Mouse (Mus musculus) cerebellum, postnatal 4 days (tissue): ENCODE data around the gene Snupn.
"Not testable (repeated sequence)": the region's sequence is repeated elsewhere in the genome, so short reads cannot be mapped to it uniquely, and the experiment has no call there.

Experiments used
- DNase-seq, 2 experiments: peaks; one replicate each; pipeline ENCODE4 v3.0.0; 2022; ENCODE audit warnings: low spot score in 2 of 2, mixed read lengths in 1 of 2

Gene Snupn

DNA sequence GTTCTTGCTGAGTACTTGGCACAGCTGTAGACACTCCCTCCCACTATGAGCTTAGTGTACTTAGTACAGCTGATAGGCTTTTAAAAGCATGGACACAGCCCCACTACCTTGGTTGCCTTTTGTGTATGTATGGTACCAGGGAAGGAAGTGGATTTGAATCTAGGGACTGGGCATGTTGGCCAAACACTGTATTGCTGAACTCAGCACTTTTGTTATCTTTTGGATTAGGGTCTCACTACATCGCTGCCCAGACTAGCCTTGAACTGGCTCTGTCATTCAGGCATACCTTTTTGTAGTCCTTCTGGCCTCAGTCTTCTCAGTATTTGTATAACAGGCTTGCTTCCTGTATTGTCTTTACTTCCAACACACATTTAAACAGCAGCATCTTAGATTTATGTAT is 20.1 kb upstream of the Snupn start:
- no peak for DNase-seq

DNA sequence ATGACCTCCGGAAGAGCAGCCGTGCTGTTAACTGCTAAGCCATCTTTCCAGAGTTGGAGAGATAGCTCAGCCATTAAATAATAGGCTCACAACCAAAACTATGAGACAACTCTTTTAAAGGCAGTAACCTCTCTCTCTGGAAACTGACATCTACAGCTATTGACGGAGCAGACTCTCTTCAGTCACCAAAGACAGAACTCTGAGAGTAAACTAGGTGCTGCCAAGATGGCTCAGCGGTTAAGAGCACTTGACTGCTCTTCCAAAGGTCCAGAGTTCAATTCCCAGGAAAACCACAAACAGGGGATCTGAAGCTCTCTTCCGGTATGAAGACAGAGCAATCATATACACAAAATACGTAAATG is 13.8 kb upstream of the Snupn start:
- no peak for DNase-seq

DNA sequence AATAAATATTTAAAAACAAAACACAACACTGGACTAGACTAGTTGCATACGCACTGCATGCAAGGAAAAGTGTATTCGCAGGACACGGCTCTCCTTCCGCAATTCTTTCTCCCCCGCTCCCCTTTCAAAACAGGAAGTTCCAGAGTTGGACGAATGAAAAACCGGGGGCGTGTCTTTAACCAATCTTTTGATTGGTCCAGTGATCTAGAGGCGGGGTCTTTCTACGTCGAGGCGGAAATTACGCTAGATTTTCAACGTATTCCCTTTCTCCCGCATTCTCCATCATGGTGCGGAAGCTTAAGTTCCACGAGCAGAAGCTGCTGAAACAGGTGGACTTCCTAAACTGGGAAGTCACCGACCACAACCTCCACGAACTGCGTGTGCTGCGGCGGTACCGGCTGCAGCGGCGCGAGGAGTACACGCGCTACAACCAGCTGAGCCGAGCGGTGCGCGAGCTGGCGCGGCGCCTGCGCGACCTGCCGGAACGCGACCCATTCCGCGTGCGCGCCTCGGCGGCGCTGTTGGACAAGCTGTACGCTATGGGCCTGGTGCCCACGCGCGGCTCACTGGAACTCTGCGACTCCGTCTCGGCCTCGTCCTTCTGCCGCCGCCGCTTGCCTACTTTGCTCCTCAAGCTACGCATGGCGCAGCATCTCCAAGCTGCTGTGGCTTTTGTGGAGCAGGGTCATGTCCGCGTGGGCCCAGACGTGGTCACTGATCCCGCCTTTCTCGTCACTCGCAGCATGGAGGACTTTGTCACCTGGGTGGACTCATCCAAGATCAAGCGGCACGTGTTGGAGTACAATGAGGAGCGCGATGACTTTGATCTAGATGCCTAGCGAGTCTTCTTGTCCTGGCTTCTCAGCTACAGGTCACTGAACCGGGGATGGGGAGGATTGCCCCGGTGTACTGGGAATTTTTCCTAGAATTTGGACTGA is 13.2 kb upstream of the Snupn start, which contains the start of gene Imp3:
Gene Imp3 (plus strand): TSS at position 253 of the 938 bp plus-strand sequence.
- DNase-seq: peak; percentile 64 to 84

DNA sequence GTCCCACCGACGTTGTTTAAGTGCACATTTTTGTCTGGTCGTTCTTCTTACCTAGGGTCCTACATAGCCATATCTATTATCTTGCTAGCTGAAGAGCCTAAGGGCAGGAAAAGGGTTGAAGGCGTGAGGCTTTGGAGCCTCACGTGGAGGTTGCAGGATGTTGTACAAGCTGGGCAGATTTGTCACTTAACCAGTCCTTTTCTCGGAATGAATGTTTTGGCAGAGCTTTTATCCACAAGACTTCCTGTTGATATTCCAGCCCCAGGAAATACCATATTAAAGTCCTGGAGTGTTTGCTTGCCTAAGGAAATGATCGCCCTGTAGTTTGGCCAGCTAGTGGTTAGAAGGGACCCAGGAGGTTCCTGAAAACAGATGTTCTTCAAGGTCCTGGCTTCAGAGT is 12.3 kb upstream of the Snupn start:
- no peak for DNase-seq

DNA sequence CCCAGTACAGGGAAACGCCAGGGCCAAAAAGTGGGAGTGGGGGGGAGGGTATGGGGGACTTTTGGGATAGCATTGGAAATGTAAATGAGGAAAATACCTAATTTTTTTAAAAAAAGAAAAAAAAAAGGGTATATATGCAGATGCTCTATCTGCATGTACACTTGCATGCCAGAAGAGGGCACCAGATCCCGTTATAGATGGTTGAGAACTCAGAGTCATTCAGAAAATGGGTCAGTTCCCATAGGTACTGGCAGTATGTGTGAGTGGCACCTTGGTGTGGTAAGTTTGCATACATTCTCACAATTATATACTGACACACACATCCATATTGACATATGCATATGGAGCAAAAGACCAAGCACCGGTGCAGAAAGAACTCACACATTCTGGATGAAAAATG is 3.2 kb upstream of the Snupn start:
- DNase-seq: peak in 1 of 2 experiments; percentile 32

DNA sequence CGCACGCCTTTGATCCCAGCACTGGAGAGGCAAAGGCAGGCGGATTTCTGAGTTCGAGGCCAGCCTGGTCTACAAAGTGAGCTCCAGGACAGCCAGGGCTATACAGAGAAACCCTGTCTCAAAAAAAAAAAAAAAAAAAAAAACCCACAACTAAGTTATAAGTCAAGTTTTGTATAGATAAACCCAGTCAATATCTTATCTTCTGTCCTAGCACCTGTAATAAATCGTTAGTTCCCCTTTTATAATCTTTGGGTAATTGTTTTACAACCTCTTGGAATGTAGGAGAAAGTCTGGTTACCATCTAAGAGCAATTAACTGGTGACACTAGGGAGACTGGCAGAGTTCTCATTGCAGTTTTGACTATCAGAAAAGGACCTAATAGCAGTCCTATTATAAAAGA is 2.0 kb upstream of the Snupn start:
- not testable (repeated sequence) for DNase-seq

DNA sequence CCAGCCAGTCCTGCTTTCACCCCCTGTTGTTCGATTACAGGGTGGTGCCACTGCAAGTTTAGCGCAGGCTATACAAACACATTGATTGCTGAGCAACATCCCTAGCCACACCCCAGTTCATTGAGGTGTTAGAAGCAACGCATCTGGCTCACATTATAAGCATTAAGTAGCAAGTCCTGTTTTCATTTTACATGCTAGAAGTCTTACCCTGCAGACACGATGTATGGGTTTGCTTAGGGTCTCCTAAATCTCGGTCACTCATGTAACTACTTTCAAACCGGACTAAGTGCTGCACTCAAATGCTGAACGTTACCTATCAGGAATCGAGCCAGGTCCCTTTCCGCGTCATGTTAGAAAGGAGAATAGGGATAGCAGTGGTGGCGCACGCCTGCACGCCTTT is 911 bp upstream of the Snupn start:
- no peak for DNase-seq

DNA sequence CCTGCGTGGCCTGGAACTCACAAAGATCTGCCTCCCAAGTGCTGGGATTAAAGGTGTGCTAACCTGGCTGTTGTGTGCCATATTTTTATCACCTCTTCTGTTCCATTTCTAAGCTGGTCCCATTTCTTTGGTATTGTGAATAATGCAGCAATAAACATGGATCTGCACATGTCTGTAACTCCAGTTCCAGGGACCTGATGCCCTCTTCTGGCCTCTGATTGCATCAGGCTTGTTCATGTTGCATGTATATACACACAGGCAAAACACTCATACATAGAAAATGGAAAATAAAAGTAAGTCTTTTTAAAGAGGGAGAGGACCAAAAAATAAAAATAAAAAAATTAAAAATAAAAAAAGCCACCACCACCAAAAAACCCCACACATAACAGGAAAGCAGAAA is 2.9 kb downstream of the Snupn start:
- no peak for DNase-seq

DNA sequence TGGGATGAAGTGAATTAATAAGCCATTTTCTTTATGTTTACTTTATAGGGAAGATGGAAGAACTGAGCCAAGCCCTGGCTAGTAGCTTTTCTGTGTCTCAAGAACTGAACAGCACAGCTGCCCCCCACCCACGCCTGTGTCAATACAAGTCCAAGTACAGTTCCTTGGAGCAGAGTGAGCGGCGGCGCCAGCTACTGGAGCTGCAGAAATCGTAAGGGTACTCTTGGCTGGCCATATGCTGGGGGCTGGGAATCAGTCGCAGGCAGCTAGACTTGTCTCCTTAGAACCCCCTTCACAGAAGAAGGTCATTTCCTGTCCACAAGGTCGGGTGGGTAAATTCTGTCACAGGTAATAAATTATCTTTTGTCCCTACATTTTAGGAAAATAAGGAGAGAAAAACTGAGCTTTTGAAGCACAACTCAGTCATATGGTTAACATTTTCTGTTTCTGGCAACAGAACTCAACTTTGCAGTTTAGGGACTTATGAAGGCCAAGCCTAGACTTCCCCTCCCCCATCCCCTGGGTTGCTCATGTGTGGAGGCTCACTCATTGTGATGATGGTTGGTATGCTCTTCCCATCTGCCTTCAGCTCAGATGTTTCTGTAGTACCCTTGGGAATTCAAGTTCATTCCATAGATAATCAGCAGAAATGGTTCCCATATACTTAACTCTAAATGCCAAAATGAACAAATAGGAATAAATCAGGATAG is 6.4 kb downstream of the Snupn start:
- no peak for DNase-seq

DNA sequence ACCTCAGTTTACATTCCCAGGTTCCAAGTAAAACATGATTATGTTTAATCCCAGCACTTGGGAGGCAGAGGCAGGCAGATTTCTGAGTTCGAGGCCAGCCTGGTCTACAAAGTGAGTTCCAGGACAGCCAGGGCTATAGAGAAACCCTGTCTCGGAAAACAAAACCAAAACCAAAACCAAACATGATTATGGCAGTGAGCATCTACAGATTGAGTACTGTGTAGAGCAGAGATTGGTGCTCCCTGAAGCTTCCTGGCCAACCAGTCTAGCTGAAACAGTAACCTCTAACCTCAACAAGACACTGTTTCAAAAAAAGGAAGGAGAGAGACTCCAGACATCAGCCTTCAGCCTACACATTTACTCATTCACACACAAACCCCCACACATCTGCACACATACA is 8.0 kb downstream of the Snupn start:
- no peak for DNase-seq

DNA sequence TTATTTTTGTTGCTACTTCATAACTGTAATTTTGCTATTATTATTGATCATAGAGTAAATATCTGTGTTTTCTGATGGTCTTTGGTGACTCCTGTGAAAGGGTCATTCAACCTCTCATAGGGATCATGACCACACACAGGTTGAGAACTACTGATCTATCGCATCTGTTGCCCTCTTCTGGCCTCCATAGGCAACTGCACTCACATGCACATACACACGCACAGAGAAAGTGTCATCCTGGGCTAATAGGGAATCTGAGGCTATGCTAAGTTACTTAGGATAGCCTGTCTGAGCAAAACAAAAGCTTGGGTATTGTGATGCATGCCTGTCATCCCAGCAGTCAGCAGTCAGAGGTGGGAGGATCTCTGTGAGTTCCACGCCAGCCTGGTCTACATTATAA is 10.9 kb downstream of the Snupn start:
- DNase-seq: no peak

DNA sequence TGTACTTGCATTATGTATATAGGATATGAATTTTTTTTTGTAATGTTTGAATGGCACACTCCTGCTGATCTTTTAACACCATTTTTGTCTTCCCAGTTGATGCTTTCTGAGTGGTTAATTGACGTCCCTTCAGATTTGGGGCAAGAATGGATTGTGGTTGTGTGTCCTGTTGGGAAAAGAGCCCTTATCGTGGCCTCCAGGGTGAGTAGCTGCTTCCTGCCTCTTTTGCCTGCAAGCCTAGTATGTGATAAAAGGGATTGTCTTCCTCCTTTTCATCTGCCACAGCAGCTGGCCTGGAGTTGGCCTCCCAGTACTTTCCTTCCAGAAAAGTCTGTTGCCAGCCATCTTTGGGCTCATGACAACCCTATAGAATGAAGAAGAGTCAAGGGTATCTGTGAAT is 19.5 kb downstream of the Snupn start:
- DNase-seq: no peak

DNA sequence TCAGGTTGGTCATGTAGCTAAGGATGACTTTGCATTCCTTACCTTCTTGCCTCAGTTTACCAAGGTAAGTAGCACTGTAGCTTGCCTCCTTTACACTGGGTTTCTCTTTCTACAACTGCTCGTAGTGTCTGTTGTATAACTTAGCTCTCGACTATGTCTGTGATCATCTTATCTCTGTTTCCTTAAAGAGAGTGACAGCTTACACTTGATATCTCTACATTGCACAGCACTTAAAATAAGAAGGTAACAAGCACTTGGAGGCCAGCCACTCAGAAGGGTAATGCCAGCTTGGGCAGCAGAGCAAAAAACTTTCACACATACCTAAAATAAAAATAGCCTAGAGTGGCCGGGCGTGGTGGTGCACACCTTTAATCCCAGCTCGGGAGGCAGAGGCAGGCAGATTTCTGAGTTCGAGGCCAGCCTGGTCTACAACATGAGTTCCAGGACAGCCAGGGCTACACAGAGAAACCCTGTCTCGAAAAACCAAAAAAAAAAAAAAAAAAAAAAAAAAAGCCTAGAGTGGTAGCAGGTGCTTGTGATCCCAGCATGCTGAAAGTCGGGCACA is 23.4 kb downstream of the Snupn start:
- DNase-seq: no peak

DNA sequence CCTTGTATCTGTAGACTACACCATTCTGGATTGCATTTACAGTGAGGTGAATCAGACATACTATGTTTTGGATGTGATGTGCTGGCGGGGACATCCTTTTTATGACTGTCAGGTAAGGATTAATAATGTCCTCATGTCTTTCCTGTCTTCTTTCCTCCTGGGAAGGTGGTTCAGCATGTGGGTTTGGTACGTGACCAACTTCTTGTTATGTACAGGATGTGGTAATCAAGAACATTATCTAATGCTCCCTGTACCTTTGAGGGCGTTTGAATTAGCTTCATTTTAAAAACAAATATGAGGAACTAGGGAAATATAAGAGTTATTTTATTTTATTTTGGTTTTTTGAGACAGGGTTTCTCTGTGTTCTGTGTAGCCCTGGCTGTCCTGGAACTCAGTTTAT is 24.5 kb downstream of the Snupn start:
- no peak for DNase-seq

DNA sequence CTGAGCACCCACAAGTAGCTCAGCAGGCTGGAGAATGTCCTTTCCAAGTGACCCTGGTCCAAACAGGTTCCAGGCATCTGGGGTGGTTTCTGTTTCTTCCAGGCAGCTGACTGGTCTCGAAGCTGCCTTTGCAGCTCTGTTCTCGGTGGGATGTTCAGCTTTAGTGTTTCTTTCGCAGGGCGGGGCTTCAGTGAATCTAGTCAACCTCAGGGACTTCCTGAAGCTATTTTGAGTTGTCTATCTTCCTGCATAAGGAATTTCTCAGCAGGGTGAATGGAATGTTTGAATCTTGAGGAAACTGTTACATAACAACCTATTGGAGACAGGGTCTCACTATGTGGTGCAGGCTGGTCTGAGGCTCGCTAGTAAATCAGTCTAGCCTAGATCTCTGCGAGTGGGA is 29.5 kb downstream of the Snupn start:
- DNase-seq: no peak

DNA sequence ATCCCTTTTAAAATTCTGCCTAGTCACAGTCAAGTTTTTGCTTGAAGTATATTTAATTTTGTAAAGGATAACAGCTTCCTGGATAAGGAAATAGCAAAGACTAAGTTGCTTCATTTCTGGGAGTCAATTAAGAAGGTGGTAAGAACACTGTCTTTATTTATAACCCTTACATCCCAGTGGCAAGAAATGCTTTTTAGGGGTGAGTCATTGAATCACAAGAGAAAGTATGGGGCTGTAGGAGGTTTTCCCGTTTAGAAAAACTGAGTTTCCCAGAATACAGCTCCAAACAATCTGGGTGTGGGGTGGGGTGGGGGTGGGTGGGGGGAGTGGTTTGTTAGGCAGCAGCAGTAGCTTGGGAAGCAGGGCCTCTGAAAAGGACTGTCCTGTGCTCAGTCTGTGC is 30.8 kb downstream of the Snupn start:
- no peak for DNase-seq

DNA sequence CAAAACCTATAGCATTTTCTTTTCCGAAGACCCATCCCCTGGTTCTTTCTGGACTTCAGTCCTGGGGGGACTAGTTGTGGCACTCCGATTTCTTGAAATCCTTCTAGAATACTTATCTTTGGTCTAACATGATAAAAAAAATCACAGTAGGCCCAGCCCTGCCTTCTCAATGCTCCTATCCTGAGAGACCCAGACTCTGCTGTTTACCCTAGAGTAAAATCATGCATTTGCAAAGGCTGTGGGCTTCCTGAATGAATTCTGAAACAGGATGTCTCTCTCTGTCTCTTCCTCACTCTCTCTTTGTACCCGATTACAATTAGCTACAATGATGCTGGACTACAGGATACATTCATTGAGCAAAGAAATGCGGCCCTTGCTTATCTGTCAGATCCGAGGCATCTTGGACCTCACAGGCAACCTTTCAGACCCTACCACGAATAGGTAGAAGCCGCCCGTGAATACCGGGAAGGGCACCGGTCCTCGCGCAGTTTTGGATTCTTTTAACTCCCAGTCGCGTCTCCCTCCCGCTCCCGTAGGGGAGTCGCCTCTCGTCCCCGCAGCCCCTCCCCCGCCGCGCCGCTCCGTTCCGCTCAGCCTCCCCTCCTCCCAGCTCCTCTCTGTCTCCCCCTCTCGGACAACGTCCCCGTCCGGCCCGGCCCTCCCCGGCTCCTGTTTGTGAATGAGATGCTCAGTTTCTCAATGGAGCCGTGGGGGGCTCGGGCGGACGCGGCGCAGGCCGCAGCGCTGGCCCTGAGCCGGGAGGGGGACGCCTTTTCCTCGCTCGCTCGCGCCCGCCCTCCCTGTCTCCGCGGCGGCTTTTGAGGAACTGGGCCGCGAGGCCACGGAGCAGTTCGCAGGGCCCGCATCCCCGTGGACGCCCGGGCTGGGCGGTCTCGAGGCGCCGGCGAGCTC is 43.9 kb downstream of the Snupn start, which contains the start of gene Ptpn9:
Gene Ptpn9 (plus strand): TSS at position 638 of the 912 bp plus-strand sequence.
- peak; percentile 87 to 93 for DNase-seq

DNA sequence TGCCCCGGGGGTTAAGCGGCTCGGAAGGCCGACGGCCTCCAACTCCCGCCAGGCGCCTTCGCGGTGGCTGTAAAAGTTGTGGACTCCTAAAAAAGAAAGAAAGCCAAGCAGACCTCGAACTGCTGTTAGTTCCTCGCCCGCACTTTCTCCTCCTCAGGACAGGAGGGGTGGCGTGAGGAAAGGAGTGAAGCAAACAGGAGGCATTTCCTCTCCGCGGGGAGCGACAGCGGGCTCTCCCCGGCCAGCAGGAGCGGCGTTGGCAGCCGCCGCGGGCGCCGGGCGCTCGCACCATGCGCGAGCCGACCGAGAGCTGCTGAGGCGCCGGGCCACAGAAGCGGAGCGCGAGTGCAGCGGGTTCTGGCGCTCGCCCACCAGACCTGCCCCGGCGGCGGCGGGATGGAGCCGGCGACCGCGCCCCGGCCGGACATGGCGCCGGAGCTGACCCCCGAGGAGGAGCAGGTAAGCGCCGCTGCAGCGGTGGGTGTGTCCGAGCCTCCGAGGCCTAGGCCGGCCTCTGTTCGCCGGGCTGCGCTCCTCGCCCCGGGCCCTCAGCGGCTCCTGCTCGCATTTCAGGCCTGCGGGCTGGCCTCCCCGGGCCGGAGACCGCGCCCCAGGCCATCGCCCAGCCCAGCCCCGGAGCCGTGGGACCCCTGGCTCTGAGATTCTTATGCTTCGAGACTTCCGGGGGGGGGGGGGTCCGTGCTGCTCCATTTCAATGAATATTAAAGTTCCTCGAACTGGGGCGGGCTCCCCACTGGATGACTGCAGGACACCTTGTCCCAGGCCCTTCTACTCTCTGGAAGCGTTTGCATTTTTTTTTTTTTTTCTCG is 44.7 kb downstream of the Snupn start:
- peak; percentile 29 to 47 for DNase-seq

DNA sequence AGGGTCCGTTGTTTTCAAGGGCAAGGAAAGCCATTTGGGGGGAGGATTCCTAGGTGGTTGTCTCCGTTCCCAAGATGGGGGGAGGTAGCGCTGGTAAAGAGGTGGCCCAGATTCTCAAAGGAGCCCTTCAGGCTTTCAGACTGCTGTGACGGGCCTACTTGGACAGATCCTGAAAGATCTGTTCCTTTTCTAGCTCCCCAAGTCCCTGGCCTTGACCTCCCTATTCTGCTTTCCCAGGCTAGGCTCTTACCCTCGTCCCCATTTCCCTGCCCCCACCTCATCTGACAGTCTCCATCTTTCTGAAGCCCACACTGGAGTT is 45.3 kb downstream of the Snupn start:
- DNase-seq: peak in 1 of 2 experiments; percentile 12

DNA sequence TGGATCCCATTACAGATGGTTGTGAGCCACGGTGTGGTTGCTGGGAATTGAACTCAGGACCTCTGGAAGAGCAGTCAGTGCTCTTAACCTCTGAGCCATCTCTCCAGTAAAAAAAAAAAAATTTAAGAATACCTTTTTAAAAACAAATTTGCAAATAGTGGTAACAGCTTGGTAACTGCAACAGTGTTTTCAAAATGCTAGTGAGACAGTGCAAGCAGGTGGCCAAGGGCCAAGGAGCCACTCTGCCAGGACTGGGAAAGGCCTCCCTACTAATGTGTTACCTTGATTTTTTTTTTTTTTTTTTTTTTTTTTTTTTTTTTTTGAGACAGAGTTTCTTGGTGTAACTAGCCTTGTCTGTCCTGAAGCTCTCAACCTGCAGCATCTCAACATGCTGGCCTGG is 46.5 kb downstream of the Snupn start:
- not testable (repeated sequence) for DNase-seq

DNA sequence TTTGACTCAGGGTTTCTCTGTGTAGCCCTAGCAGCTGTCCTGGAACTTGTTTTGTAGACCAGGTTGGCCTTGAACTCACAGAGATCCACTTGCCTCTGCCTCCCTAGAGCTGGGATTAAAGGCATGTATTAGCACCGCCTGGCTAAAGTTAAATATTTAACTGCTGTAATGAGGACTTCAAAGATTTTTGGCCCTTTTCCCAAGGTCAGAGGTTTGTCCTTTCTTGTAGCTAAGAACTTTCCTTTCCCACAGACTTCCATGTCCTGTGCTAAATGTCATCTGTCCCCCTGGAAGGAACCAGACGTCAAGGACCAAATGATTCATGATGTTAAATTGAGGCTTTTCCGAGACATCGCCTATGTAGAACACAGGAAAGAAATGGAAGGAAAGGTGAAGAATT is 52.3 kb downstream of the Snupn start:
- no peak for DNase-seq
